Mouse (Mus musculus) spleen, adult 2 months (tissue): ENCODE measurements around the gene Olfr519.

ENCODE experiments used
- CTCF ChIP-seq: fragments of 200-500 bp; IDR thresholded peaks from 2 replicates; pipeline ENCODE4 v1.5.1; 2011; ENCODE audit warnings: mild to moderate bottlenecking, inconsistent platforms; ENCODE audit not compliant: insufficient read depth, insufficient read length, insufficient replicate concordance; ENCODE audit errors: extremely low read depth
- POLR2A ChIP-seq: fragments of 200-500 bp; IDR thresholded peaks from 2 replicates; pipeline ENCODE4 v1.6.1; 2011; ENCODE audit warnings: low read depth, low read length, inconsistent platforms

DNA sequence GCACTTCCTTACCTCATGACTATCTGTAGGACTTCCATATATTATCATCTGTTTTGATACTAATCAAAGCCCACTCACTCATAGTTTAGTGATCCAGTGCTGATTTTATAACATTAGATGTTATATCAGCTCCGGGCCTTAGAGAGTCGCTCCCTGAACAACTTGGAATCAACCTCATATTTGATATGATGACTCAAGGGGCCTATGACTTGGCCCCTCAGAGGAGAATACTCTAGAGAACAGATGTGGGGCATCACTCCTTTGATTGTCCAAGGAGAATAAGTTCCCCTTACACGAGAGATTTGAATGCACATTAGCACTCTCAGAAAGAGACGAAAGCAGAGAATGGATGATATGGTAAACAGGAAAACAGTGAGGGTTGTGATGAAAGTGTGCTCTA lies 9.3 kb downstream of the Olfr519 start, which contains the start of gene Olfr518:
- TF ChIP-seq CTCF (no peak), POLR2A (no peak)
